Mouse (Mus musculus) heart, adult 2 months (tissue): ENCODE data around the gene Fam107a.

Experiments used
- CTCF ChIP-seq: fragments of 200-600 bp; IDR thresholded peaks from 2 replicates; pipeline ENCODE4 v1.8.1; 2022; ENCODE audit warnings: antibody characterized with exemption, mild to moderate bottlenecking, moderate library complexity
- EP300 ChIP-seq: fragments of 200-500 bp; IDR thresholded peaks from 2 replicates; pipeline ENCODE4 v1.6.1; 2011; ENCODE audit warnings: low read depth, low read length, control low read depth; ENCODE audit not compliant: insufficient read depth
- POLR2A ChIP-seq: fragments of 200-500 bp; IDR thresholded peaks from 2 replicates; pipeline ENCODE4 v1.6.1; 2011; ENCODE audit warnings: mild to moderate bottlenecking, low read depth, low read length, control low read depth; ENCODE audit not compliant: insufficient read depth

DNA sequence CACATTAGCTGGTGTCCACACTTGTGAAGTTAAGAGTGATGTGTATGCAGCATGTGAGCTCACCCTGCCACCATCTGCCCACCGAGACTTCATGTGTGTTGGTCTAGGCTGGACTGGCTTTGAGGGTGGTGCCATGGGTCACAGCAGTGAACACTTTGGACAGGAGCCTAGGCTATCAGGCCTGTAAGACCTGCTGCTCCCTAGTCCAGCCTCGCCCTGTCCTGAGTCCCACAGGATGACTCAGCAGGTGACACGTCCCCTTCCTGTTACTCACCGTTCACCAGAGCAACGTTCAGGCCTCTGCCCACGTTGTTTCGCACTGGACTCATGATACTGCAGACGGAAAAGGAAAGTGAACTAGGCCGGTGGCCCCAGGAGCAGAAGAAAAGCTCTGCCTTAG is 39.0 kb upstream of the Fam107a start:
- no peak for TF ChIP-seq CTCF
- TF ChIP-seq POLR2A: no peak
- no peak for TF ChIP-seq EP300
